ENCODE assay signal across 8 mouse cellular contexts in the genomic region with DNA sequence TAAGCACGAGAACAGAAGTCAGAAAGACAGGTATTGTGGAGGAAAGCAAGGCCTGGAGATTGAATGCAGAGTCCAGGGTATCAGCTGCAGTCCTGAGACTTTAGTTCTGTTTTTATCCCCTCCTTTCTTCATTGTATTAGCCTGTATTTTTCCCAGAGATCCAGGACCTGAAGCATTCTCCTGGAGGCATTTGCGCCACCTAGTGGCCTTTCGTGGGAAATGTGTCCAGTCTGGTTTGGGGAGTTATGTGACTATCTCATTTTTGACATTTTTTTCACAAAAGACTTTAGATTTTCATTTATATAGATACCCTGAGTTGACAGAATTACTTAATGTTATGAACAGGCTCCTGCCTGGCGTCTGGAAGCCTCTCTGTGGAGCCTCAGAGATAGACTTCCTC. TPM values are rescaled to one million over a fixed set of nuclear protein-coding genes. Genes with fewer than 3 reads are reported as not detected.
A peak's percentile ranks its signal among the peaks of the same experiment; 100 is the strongest.
DNase-seq lines count a peak whose midpoint lies in the region; ATAC-seq and TF ChIP-seq lines count a peak whose summit lies in the region.

No protein-coding gene starts in this region.

- no peaks in the 10 kb centered on the region for H3K27me3 ChIP-seq in CH12.LX (replicated peaks)
- H3K27me3 ChIP-seq in erythroblast, embryonic 14.5 days (ENCODE audit: control insufficient read depth), result no peaks in the 10 kb centered on the region
- H3K27me3 ChIP-seq in heart, embryonic 13.5 days (replicated peaks), result no peaks in the 10 kb centered on the region
- H3K27me3 ChIP-seq in liver, embryonic 14.5 days (ENCODE audit: control insufficient read depth, insufficient read depth, low read length), result no peaks in the 10 kb centered on the region
- no peaks in the 10 kb centered on the region for H3K27me3 ChIP-seq in neural tube, embryonic 11.5 days (ENCODE audit: control insufficient read depth, insufficient read depth, low read length)
- no peaks in the 10 kb centered on the region for H3K27me3 ChIP-seq in stomach, postnatal 0 days (ENCODE audit: control insufficient read depth, insufficient read depth, low read length)

- peak overlapping the region in 1 of 3 experiments; percentile 86 for H3K4me3 ChIP-seq in CH12.LX (replicated peaks in 1 of 3; ENCODE audit: low read depth in 2 of 3, low read length in 2 of 3, poor library complexity in 1 of 3)
- H3K4me3 ChIP-seq in erythroblast, embryonic 14.5 days (replicated peaks), result peak overlapping the region; percentile 97
- peak overlapping the region; percentile 96 for H3K4me3 ChIP-seq in heart, embryonic 13.5 days
- H3K4me3 ChIP-seq in liver, embryonic 14.5 days (ENCODE audit: insufficient read depth in 1 of 2, low read depth in 2 of 2, low read length in 2 of 2), result peak overlapping the region; percentile 93 to 99
- peak overlapping the region; percentile 11; the same call in 1 of the 2 replicates for H3K4me3 ChIP-seq in neural tube, embryonic 11.5 days (ENCODE audit: low read depth, low read length)
- H3K4me3 ChIP-seq in stomach, postnatal 0 days (ENCODE audit: low read depth, low read length), result 0 out of 2 replicates have a peak overlapping the region, but pooled peaks have one; percentile 11

- peak; percentile 93 to 94 for TF ChIP-seq CTCF in CH12.LX (conservative IDR thresholded peaks at IDR 0.05 in 1 of 2, IDR thresholded peaks at IDR 0.05 in 1 of 2; ENCODE audit: low read depth in 2 of 2, low read length in 2 of 2)
- TF ChIP-seq CTCF in liver, embryonic 14.5 days (IDR thresholded peaks at IDR 0.05; ENCODE audit: low read depth), result peak; percentile 90
- TF ChIP-seq CTCF in stomach, postnatal 0 days (IDR thresholded peaks at IDR 0.05; ENCODE audit: low read depth), result peak; percentile 92

- no peak for TF ChIP-seq POLR2A in CH12.LX (IDR thresholded peaks at IDR 0.05; ENCODE audit: low read depth, low read length)

- ATAC-seq in heart, embryonic 13.5 days (ENCODE audit: extremely low read depth, insufficient number of reproducible peaks, low FRiP score, low TSS enrichment), result no peak
- ATAC-seq in liver, embryonic 14.5 days (ENCODE audit: insufficient read depth), result no peak
- ATAC-seq in neural tube, embryonic 11.5 days (ENCODE audit: insufficient read depth, low FRiP score, low TSS enrichment), result no peak
- no peak for ATAC-seq in stomach, postnatal 0 days (ENCODE audit: low FRiP score, low TSS enrichment)

- H3K4me2 ChIP-seq in CH12.LX (ENCODE audit: insufficient read depth, low read depth, poor library complexity, severe bottlenecking), result peak overlapping the region; percentile 75
- H3K4me2 ChIP-seq in heart, embryonic 13.5 days, result peak overlapping the region; percentile 93
- H3K4me2 ChIP-seq in liver, embryonic 14.5 days (ENCODE audit: low read depth), result peak overlapping the region; percentile 96
- peak overlapping the region; percentile 75 for H3K4me2 ChIP-seq in neural tube, embryonic 11.5 days (ENCODE audit: low read depth)
- no peak overlapping the region; the same call in 1 of the 2 replicates for H3K4me2 ChIP-seq in stomach, postnatal 0 days (replicated peaks; ENCODE audit: low read depth)

- peak; percentile 83 for DNase-seq in CH12.LX (ENCODE audit: extremely low read depth)
- peak; percentile 89 for DNase-seq in brain, adult 2 months (ENCODE audit: low read depth, low spot score)
- DNase-seq in kidney, postnatal 10 days, result peak; percentile 90
- peak; percentile 58 to 77 (median 76) for DNase-seq in liver, embryonic 14.5 days (ENCODE audit: low read depth in 3 of 3, low spot score in 3 of 3)
- peak; percentile 84 for DNase-seq in neural tube, embryonic 11.5 days (ENCODE audit: low spot score)
- DNase-seq in stomach, postnatal 0 days (ENCODE audit: low spot score), result peak; percentile 80

- peaks cover 6 to 34% of the 10 kb centered on the region in 2 experiments for H3K4me1 ChIP-seq in CH12.LX (ENCODE audit: control insufficient read depth in 1 of 2, insufficient read depth in 2 of 2)
- H3K4me1 ChIP-seq in erythroblast, embryonic 14.5 days (ENCODE audit: control insufficient read depth), result peaks cover 26% of the 10 kb centered on the region
- peaks cover 27% of the 10 kb centered on the region for H3K4me1 ChIP-seq in heart, embryonic 13.5 days
- peaks cover 6 to 11% of the 10 kb centered on the region in 2 experiments for H3K4me1 ChIP-seq in liver, embryonic 14.5 days (replicated peaks; ENCODE audit: control insufficient read depth in 2 of 2, insufficient read depth in 2 of 2, low read length in 1 of 2)
- H3K4me1 ChIP-seq in neural tube, embryonic 11.5 days (ENCODE audit: control insufficient read depth, insufficient read depth, low read length), result peaks cover 3% of the 10 kb centered on the region; the same call in 1 of the 2 replicates
- H3K4me1 ChIP-seq in stomach, postnatal 0 days (replicated peaks; ENCODE audit: control insufficient read depth, insufficient read depth), result no peaks in the 10 kb centered on the region

- H3K27ac ChIP-seq in CH12.LX (ENCODE audit: insufficient read depth, low read depth), result no peak overlapping the region
- peak overlapping the region; percentile 94 for H3K27ac ChIP-seq in heart, embryonic 13.5 days (replicated peaks)
- H3K27ac ChIP-seq in liver, embryonic 14.5 days, result peak overlapping the region; percentile 75
- H3K27ac ChIP-seq in neural tube, embryonic 11.5 days (ENCODE audit: low read depth, low read length), result no peak overlapping the region
- no peak overlapping the region for H3K27ac ChIP-seq in stomach, postnatal 0 days (replicated peaks)

- peak overlapping the region; percentile 97 for H3K9ac ChIP-seq in CH12.LX (ENCODE audit: insufficient read depth, low read depth)
- H3K9ac ChIP-seq in heart, embryonic 13.5 days, result peak overlapping the region; percentile 98
- H3K9ac ChIP-seq in liver, embryonic 14.5 days (replicated peaks), result peak overlapping the region; percentile 98
- H3K9ac ChIP-seq in neural tube, embryonic 11.5 days (ENCODE audit: low read length), result no peak overlapping the region; the same call in 1 of the 2 replicates
- H3K9ac ChIP-seq in stomach, postnatal 0 days (ENCODE audit: low read length), result no peak overlapping the region

- no peak for TF ChIP-seq EP300 in CH12.LX (IDR thresholded peaks at IDR 0.05; ENCODE audit: low read length)
- TF ChIP-seq EP300 in liver, embryonic 14.5 days (IDR thresholded peaks at IDR 0.05; ENCODE audit: low read depth), result no peak
- TF ChIP-seq EP300 in stomach, postnatal 0 days (optimal IDR thresholded peaks at IDR 0.05), result no peak

- dilution Hi-C loops in CH12.LX (cut with MboI; ENCODE audit: extremely low pct_ligation_motif_present, extremely low pct_unique_long_range_greater_than_20kb, low sequenced_read_pairs), result no loop called here

- H3K79me2 ChIP-seq in CH12.LX (replicated peaks; ENCODE audit: control insufficient read depth, extremely low read depth, insufficient read depth, poor library complexity, severe bottlenecking), result peaks cover 22% of the 10 kb centered on the region

- no peaks in the 10 kb centered on the region for H3K9me3 ChIP-seq in CH12.LX (replicated peaks; ENCODE audit: low read length)
- H3K9me3 ChIP-seq in erythroblast, embryonic 14.5 days (ENCODE audit: control insufficient read depth, low read length), result no peaks in the 10 kb centered on the region
- H3K9me3 ChIP-seq in heart, embryonic 13.5 days, result no peaks in the 10 kb centered on the region
- H3K9me3 ChIP-seq in liver, embryonic 14.5 days (ENCODE audit: control insufficient read depth, low read length), result no peaks in the 10 kb centered on the region
- no peaks in the 10 kb centered on the region for H3K9me3 ChIP-seq in neural tube, embryonic 11.5 days (ENCODE audit: control insufficient read depth, low read length)
- H3K9me3 ChIP-seq in stomach, postnatal 0 days (ENCODE audit: control insufficient read depth, low read length), result no peaks in the 10 kb centered on the region

- peaks cover 20 to 41% of the 10 kb centered on the region in 2 experiments for H3K36me3 ChIP-seq in CH12.LX (replicated peaks in 1 of 2; ENCODE audit: control insufficient read depth in 1 of 2, insufficient read depth in 1 of 2, low read length in 1 of 2)
- peaks cover 46% of the 10 kb centered on the region for H3K36me3 ChIP-seq in erythroblast, embryonic 14.5 days (ENCODE audit: control insufficient read depth)
- H3K36me3 ChIP-seq in heart, embryonic 13.5 days, result peaks cover 42% of the 10 kb centered on the region
- peaks cover 29% of the 10 kb centered on the region for H3K36me3 ChIP-seq in liver, embryonic 14.5 days (replicated peaks; ENCODE audit: control insufficient read depth, insufficient read depth, low read depth)
- H3K36me3 ChIP-seq in neural tube, embryonic 11.5 days (ENCODE audit: control insufficient read depth, insufficient read depth, low read length), result peaks cover 3% of the 10 kb centered on the region; the same call in 1 of the 2 replicates
- peaks cover 7% of the 10 kb centered on the region; the same call in 1 of the 2 replicates for H3K36me3 ChIP-seq in stomach, postnatal 0 days (ENCODE audit: control insufficient read depth, insufficient read depth, low read length)

- WGBS in heart, embryonic 13.5 days, result 2% methylated on average over 4 of the region's 4 CpGs
- WGBS in liver, embryonic 14.5 days (ENCODE audit: insufficient replicate concordance), result 10% methylated on average over 4 of the region's 4 CpGs
- WGBS in neural tube, embryonic 11.5 days, result 7% methylated on average over 4 of the region's 4 CpGs
- WGBS in stomach, postnatal 0 days, result 2% methylated on average over 4 of the region's 4 CpGs

- in situ Hi-C loops in CH12.LX (cut with MboI; ENCODE audit: low pct_ligation_motif_present, low pct_unique_long_range_greater_than_20kb, low sequenced_read_pairs), result loop anchor here (5.0 kb wide), 1 partner anchor 37 kb away; no protein-coding TSS in a partner anchor

- peak; percentile 66 for TF ChIP-seq RAD21 in CH12.LX (IDR thresholded peaks at IDR 0.05; ENCODE audit: low read depth, low read length)

RNA-seq across cellular contexts. Expression of a gene that starts 1.8 kb away (rescaled TPM):
- total RNA-seq in CH12.LX (2012; rRNA removed), result 12.1 and 13.0 TPM in 2 replicates
- 11.9 and 12.1 TPM in 2 replicates for total RNA-seq in CH12.LX (2014; rRNA removed)
- 13.9 and 15.0 TPM in 2 replicates for polyA plus RNA-seq in CH12.LX (2012; ENCODE audit: insufficient read length, low read depth)
- polyA plus RNA-seq in erythroblast, embryonic 14.5 days (2012), result 0.19 and 0.34 TPM in 2 replicates
- polyA plus RNA-seq in heart, embryonic 13.5 days (2015; fragmentation: Nextera tagmentation; extraction: Ambion mirVana), result 9.9 TPM in 2 replicates
- polyA plus RNA-seq in liver, embryonic 14.5 days (2012; rRNA removed), result 1.6 and 2.4 TPM in 2 replicates
- 3.1 TPM in 2 replicates for polyA plus RNA-seq in liver, embryonic 14.5 days (2014; fragmentation: Nextera tagmentation; extraction: Ambion mirVana)
- polyA plus RNA-seq in neural tube, embryonic 11.5 days (2014; fragmentation: Nextera tagmentation; extraction: Ambion mirVana), result 11.1 and 12.5 TPM in 2 replicates
- 4.9 TPM in 2 replicates for polyA plus RNA-seq in stomach, postnatal 0 days (2015; fragmentation: Nextera tagmentation; extraction: Ambion mirVana)

RNA-seq across cellular contexts. Expression of a gene that starts 30.5 kb away (rescaled TPM):
- 8.2 and 9.1 TPM in 2 replicates for total RNA-seq in CH12.LX (2012; rRNA removed)
- total RNA-seq in CH12.LX (2014; rRNA removed), result 5.1 and 6.8 TPM in 2 replicates
- 5.0 and 5.4 TPM in 2 replicates for polyA plus RNA-seq in CH12.LX (2012; ENCODE audit: insufficient read length, low read depth)
- 0.01 and 0.02 TPM in 2 replicates for polyA plus RNA-seq in erythroblast, embryonic 14.5 days (2012)
- polyA plus RNA-seq in heart, embryonic 13.5 days (2015; fragmentation: Nextera tagmentation; extraction: Ambion mirVana), result 2.2 and 3.0 TPM in 2 replicates
- 0.49 and 0.69 TPM in 2 replicates for polyA plus RNA-seq in liver, embryonic 14.5 days (2012; rRNA removed)
- polyA plus RNA-seq in liver, embryonic 14.5 days (2014; fragmentation: Nextera tagmentation; extraction: Ambion mirVana), result 0.19 and 0.36 TPM in 2 replicates
- 5.7 and 6.5 TPM in 2 replicates for polyA plus RNA-seq in neural tube, embryonic 11.5 days (2014; fragmentation: Nextera tagmentation; extraction: Ambion mirVana)
- polyA plus RNA-seq in stomach, postnatal 0 days (2015; fragmentation: Nextera tagmentation; extraction: Ambion mirVana), result 6.7 and 7.1 TPM in 2 replicates

RNA-seq across cellular contexts. Expression of a gene that starts 41.0 kb away (rescaled TPM):
- total RNA-seq in CH12.LX (2012; rRNA removed) (0.21 TPM in 2 replicates), CH12.LX (2014; rRNA removed) (0.17 and 0.27 TPM in 2 replicates)
- 0.26 and 0.37 TPM in 2 replicates for polyA plus RNA-seq in CH12.LX (2012; ENCODE audit: insufficient read length, low read depth)
- not detected in 2 replicates for polyA plus RNA-seq in erythroblast, embryonic 14.5 days (2012)
- 0.24 and 0.27 TPM in 2 replicates for polyA plus RNA-seq in heart, embryonic 13.5 days (2015; fragmentation: Nextera tagmentation; extraction: Ambion mirVana)
- polyA plus RNA-seq in liver, embryonic 14.5 days (2012; rRNA removed), result 0.02 and 0.03 TPM in 2 replicates
- 0.03 and 0.06 TPM in 2 replicates for polyA plus RNA-seq in liver, embryonic 14.5 days (2014; fragmentation: Nextera tagmentation; extraction: Ambion mirVana)
- 0.34 and 0.42 TPM in 2 replicates for polyA plus RNA-seq in neural tube, embryonic 11.5 days (2014; fragmentation: Nextera tagmentation; extraction: Ambion mirVana)
- 0.13 and 0.15 TPM in 2 replicates for polyA plus RNA-seq in stomach, postnatal 0 days (2015; fragmentation: Nextera tagmentation; extraction: Ambion mirVana)

RNA-seq across cellular contexts. Expression of a gene that starts 50.4 kb away (rescaled TPM):
- total RNA-seq in CH12.LX (2012; rRNA removed), result 12.3 and 21.5 TPM in 2 replicates
- total RNA-seq in CH12.LX (2014; rRNA removed), result 15.9 and 18.9 TPM in 2 replicates
- polyA plus RNA-seq in CH12.LX (2012; ENCODE audit: insufficient read length, low read depth), result 22.8 and 23.3 TPM in 2 replicates
- 0.12 TPM in 2 replicates for polyA plus RNA-seq in erythroblast, embryonic 14.5 days (2012)
- polyA plus RNA-seq in heart, embryonic 13.5 days (2015; fragmentation: Nextera tagmentation; extraction: Ambion mirVana), result 2.1 and 2.3 TPM in 2 replicates
- 4.6 and 5.3 TPM in 2 replicates for polyA plus RNA-seq in liver, embryonic 14.5 days (2012; rRNA removed)
- polyA plus RNA-seq in liver, embryonic 14.5 days (2014; fragmentation: Nextera tagmentation; extraction: Ambion mirVana), result 6.8 and 9.0 TPM in 2 replicates
- polyA plus RNA-seq in neural tube, embryonic 11.5 days (2014; fragmentation: Nextera tagmentation; extraction: Ambion mirVana), result 2.4 and 2.5 TPM in 2 replicates
- polyA plus RNA-seq in stomach, postnatal 0 days (2015; fragmentation: Nextera tagmentation; extraction: Ambion mirVana), result 0.97 and 0.98 TPM in 2 replicates

Comparison
In these comparisons a context has a peak if more than half of its experiments do, and no peak if none do; other contexts are left out.
1. H3K27ac ChIP-seq: peak in heart, embryonic 13.5 days (single experiment) and liver, embryonic 14.5 days (single experiment); none in CH12.LX (single experiment), neural tube, embryonic 11.5 days (single experiment) and stomach, postnatal 0 days (single experiment).
2. H3K9ac ChIP-seq: peak in CH12.LX (single experiment), heart, embryonic 13.5 days (single experiment) and liver, embryonic 14.5 days (single experiment); none in neural tube, embryonic 11.5 days (single experiment) and stomach, postnatal 0 days (single experiment).
3. Peak in every context shown above with its lines, with median percentiles within 50 percentile points of each other: DNase-seq and CTCF ChIP-seq.